Mouse (Mus musculus): ENCODE measurements at regions not wholly inside any gene's neighbourhood (a gene's known extent, or its start where the extent isn't known, plus 50 kb on each side); places are given as distances from the start of the nearest gene placed in this dataset.

- no peak for TF ChIP-seq CTCF (IDR thresholded peaks at IDR 0.05; ENCODE audit: extremely low read depth, insufficient read length, insufficient replicate concordance, low read depth, low read length)
- no peak for TF ChIP-seq POLR2A (IDR thresholded peaks at IDR 0.05; ENCODE audit: low read depth, low read length)
Measured at GRCm38 (mm10) chr13:115494399-115494798, 392.6 kb upstream of the Itga1 start.
